Mouse (Mus musculus) spleen, postnatal 10 days (tissue): ENCODE measurements around the gene Rps6kc1.
A peak's percentile ranks its signal among the peaks of the same experiment; 100 is the strongest.

Source experiments
- DNase-seq, 2 experiments: peaks; one replicate each; pipeline ENCODE4 v3.0.0; 2021 to 2022; ENCODE audit warnings: low spot score in 2 of 2

The Rps6kc1 gene

GRCm38 (mm10) chr1:190763756-190764155, 147.8 kb downstream of the Rps6kc1 start:
- DNase-seq, result no peak

- no peak for DNase-seq
Measured at GRCm38 (mm10) chr1:190761786-190762185, 149.8 kb downstream of the Rps6kc1 start.

GRCm38 (mm10) chr1:190757899-190758298, 153.7 kb downstream of the Rps6kc1 start:
- DNase-seq, result no peak

GRCm38 (mm10) chr1:190751794-190752570, 159.6 kb downstream of the Rps6kc1 start:
- no peak for DNase-seq

- no peak for DNase-seq
Measured at GRCm38 (mm10) chr1:190748937-190749336, 162.6 kb downstream of the Rps6kc1 start.

GRCm38 (mm10) chr1:190741421-190741820, 170.1 kb downstream of the Rps6kc1 start:
- DNase-seq, result no peak

GRCm38 (mm10) chr1:190732803-190733202, 178.8 kb downstream of the Rps6kc1 start:
- no peak for DNase-seq

GRCm38 (mm10) chr1:190729516-190730088, 182.0 kb downstream of the Rps6kc1 start:
- no peak for DNase-seq

GRCm38 (mm10) chr1:190728111-190728651, 183.4 kb downstream of the Rps6kc1 start:
- DNase-seq, result no peak

- no peak for DNase-seq
Measured at GRCm38 (mm10) chr1:190727385-190727784, 184.2 kb downstream of the Rps6kc1 start.

- DNase-seq, result no peak
Measured at GRCm38 (mm10) chr1:190724591-190725380, 186.8 kb downstream of the Rps6kc1 start.

GRCm38 (mm10) chr1:190723926-190724430, 187.6 kb downstream of the Rps6kc1 start:
- no peak for DNase-seq

GRCm38 (mm10) chr1:190713848-190714247, 197.7 kb downstream of the Rps6kc1 start:
- no peak for DNase-seq

- DNase-seq, result no peak
Measured at GRCm38 (mm10) chr1:190697576-190697975, 214.0 kb downstream of the Rps6kc1 start.

GRCm38 (mm10) chr1:190695589-190695988, 216.0 kb downstream of the Rps6kc1 start:
- peak in 1 of 2 experiments; percentile 25 for DNase-seq

GRCm38 (mm10) chr1:190690528-190691262, 220.9 kb downstream of the Rps6kc1 start:
- no peak for DNase-seq

- no peak for DNase-seq
Measured at GRCm38 (mm10) chr1:190683060-190683459, 228.5 kb downstream of the Rps6kc1 start.

GRCm38 (mm10) chr1:190682021-190682926, 229.3 kb downstream of the Rps6kc1 start:
- DNase-seq, result no peak

- DNase-seq, result no peak
Measured at GRCm38 (mm10) chr1:190675455-190675854, 236.1 kb downstream of the Rps6kc1 start.

GRCm38 (mm10) chr1:190669099-190669498, 242.5 kb downstream of the Rps6kc1 start:
- DNase-seq, result no peak
